In genomic region chr5:73903219-73903570, GRCm38 (mm10) we compare ENCODE assay signal across 7 mouse cellular contexts.
DNase-seq lines count a peak whose midpoint lies in the region; ATAC-seq and TF ChIP-seq lines count a peak whose summit lies in the region.

No protein-coding gene starts in this region.

- H3K27me3 ChIP-seq in kidney, embryonic 16.5 days (ENCODE audit: insufficient read depth, low read length), result no peaks in the 10 kb centered on the region
- H3K27me3 ChIP-seq in hindbrain, embryonic 16.5 days (replicated peaks; ENCODE audit: control insufficient read depth, insufficient read depth, low read length), result no peaks in the 10 kb centered on the region
- no peaks in the 10 kb centered on the region for H3K27me3 ChIP-seq in limb, embryonic 12.5 days

- WGBS in kidney, embryonic 16.5 days, result 22% methylated on average over 8 of the region's 8 CpGs
- 27% methylated on average over 8 of the region's 8 CpGs for WGBS in hindbrain, embryonic 16.5 days
- WGBS in limb, embryonic 12.5 days, result 43% methylated on average over 8 of the region's 8 CpGs

- TF ChIP-seq POLR2A in brain, embryonic 14.5 days (IDR thresholded peaks at IDR 0.05; ENCODE audit: borderline replicate concordance, extremely low read depth, insufficient read depth, insufficient read length, poor library complexity, severe bottlenecking), result no peak

- H3K9ac ChIP-seq in kidney, embryonic 16.5 days (replicated peaks; ENCODE audit: low read length), result 0 out of 2 replicates have a peak overlapping the region, but pooled peaks have one; percentile 5
- no peak overlapping the region for H3K9ac ChIP-seq in hindbrain, embryonic 16.5 days (ENCODE audit: low read depth, low read length)
- H3K9ac ChIP-seq in limb, embryonic 12.5 days (replicated peaks), result no peak overlapping the region

- H3K36me3 ChIP-seq in kidney, embryonic 16.5 days (ENCODE audit: insufficient read depth, low read length), result no peaks in the 10 kb centered on the region
- no peaks in the 10 kb centered on the region for H3K36me3 ChIP-seq in hindbrain, embryonic 16.5 days (ENCODE audit: control insufficient read depth, insufficient read depth, low read length)
- H3K36me3 ChIP-seq in limb, embryonic 12.5 days, result no peaks in the 10 kb centered on the region

- peak overlapping the region; percentile 86 for H3K27ac ChIP-seq in kidney, embryonic 16.5 days (ENCODE audit: low read length)
- peak overlapping the region; percentile 21; the same call in 1 of the 2 replicates for H3K27ac ChIP-seq in hindbrain, embryonic 16.5 days (ENCODE audit: low read depth, low read length)
- H3K27ac ChIP-seq in limb, embryonic 12.5 days, result peak overlapping the region; percentile 82

- no peak overlapping the region for H3K4me3 ChIP-seq in kidney, embryonic 16.5 days (ENCODE audit: low read length)
- H3K4me3 ChIP-seq in hindbrain, embryonic 16.5 days (ENCODE audit: low read length), result no peak overlapping the region
- no peak overlapping the region for H3K4me3 ChIP-seq in limb, embryonic 12.5 days (replicated peaks)

- no peak for TF ChIP-seq CTCF in brain, embryonic 14.5 days (IDR thresholded peaks at IDR 0.05; ENCODE audit: borderline replicate concordance, extremely low read depth, insufficient read depth, insufficient read length)

- H3K9me3 ChIP-seq in kidney, embryonic 16.5 days (ENCODE audit: low read length), result no peaks in the 10 kb centered on the region
- H3K9me3 ChIP-seq in hindbrain, embryonic 16.5 days (ENCODE audit: control insufficient read depth, low read length), result no peaks in the 10 kb centered on the region
- no peaks in the 10 kb centered on the region for H3K9me3 ChIP-seq in limb, embryonic 12.5 days

- H3K4me2 ChIP-seq in kidney, embryonic 16.5 days (replicated peaks; ENCODE audit: low read depth, low read length), result peak overlapping the region; percentile 30
- H3K4me2 ChIP-seq in hindbrain, embryonic 16.5 days (ENCODE audit: low read length), result peak overlapping the region; percentile 20
- peak overlapping the region; percentile 32 for H3K4me2 ChIP-seq in limb, embryonic 12.5 days

- peak; percentile 35; the same call in 1 of the 2 replicates for ATAC-seq in kidney, embryonic 16.5 days (ENCODE audit: low FRiP score, low TSS enrichment)
- ATAC-seq in hindbrain, embryonic 16.5 days, result no peak; the same call in 1 of the 2 replicates
- ATAC-seq in limb, embryonic 12.5 days (ENCODE audit: insufficient number of reproducible peaks, insufficient read depth, low FRiP score, low TSS enrichment, low read depth), result no peak

- DNase-seq in kidney, adult 8-10 months, result no peak
- DNase-seq in brain, embryonic 14.5 days (ENCODE audit: low read depth), result peak; percentile 59
- no peak for DNase-seq in urinary bladder, postnatal 14 days (ENCODE audit: low spot score)
- DNase-seq in ovary, adult 18-20 months (ENCODE audit: low spot score), result no peak

- peaks cover 16% of the 10 kb centered on the region for H3K4me1 ChIP-seq in kidney, embryonic 16.5 days (ENCODE audit: insufficient read depth, low read length)
- H3K4me1 ChIP-seq in hindbrain, embryonic 16.5 days (ENCODE audit: control insufficient read depth, insufficient read depth, low read depth, low read length), result peaks cover 4% of the 10 kb centered on the region
- peaks cover 19% of the 10 kb centered on the region for H3K4me1 ChIP-seq in limb, embryonic 12.5 days (replicated peaks)

Comparison
In these comparisons a context has a peak if more than half of its experiments do, and no peak if none do; other contexts are left out.
1. H3K27ac ChIP-seq: peak in every context shown above with its lines; median percentile 86 in kidney, embryonic 16.5 days; 82 in limb, embryonic 12.5 days; 21 in hindbrain, embryonic 16.5 days.